Mouse (Mus musculus) cortical plate, adult 2 months (tissue): Measurements from ENCODE around the gene Emilin1.

ENCODE experiments used
- CTCF ChIP-seq: fragments of 200-500 bp; IDR thresholded peaks from 2 replicates; pipeline ENCODE4 v1.5.1; 2011; ENCODE audit warnings: mild to moderate bottlenecking, control low read depth, low read length; ENCODE audit not compliant: insufficient read depth; ENCODE audit errors: extremely low read depth
- POLR2A ChIP-seq: fragments of 200-500 bp; IDR thresholded peaks from 2 replicates; pipeline ENCODE4 v1.6.1; 2011; ENCODE audit warnings: mild to moderate bottlenecking, low read length, control low read depth; ENCODE audit not compliant: insufficient read depth; ENCODE audit errors: extremely low read depth

- no peak for TF ChIP-seq POLR2A
- TF ChIP-seq CTCF = no peak
These were observed 11.3 kb upstream of the Emilin1 start for GRCm38 (mm10) chr5:30901860-30902259.
